Mouse (Mus musculus): ENCODE data around the gene Olfr385. TPM values are rescaled to one million over a fixed set of nuclear protein-coding genes. Genes with fewer than 3 reads are reported as not detected.
"Not testable (repeated sequence)": the region's sequence is repeated elsewhere in the genome, so short reads cannot be mapped to it uniquely, and the experiment has no call there.

Gene Olfr385
- not detected in 2 replicates for total RNA-seq (2015; ENCODE audit: low replicate concordance)
- total RNA-seq (2017; ENCODE audit: low replicate concordance) = not detected in 2 replicates

- ATAC-seq (replicated peaks; ENCODE audit: low FRiP score, poor library complexity, severe bottlenecking) = no peak
Measured at GRCm38 (mm10) chr11:73592908-73593307, at the start of gene Olfr385. Gene Olfr385 (minus strand): TSS chr11:73593008.

GRCm38 (mm10) chr11:73598294-73598693, 5.5 kb upstream of the Olfr385 start, which contains the start of gene Olfr384:
Gene Olfr384 (plus strand): TSS chr11:73598594.
- no peak for ATAC-seq (replicated peaks; ENCODE audit: low FRiP score, poor library complexity, severe bottlenecking)

GRCm38 (mm10) chr11:73583188-73583587, 9.6 kb downstream of the Olfr385 start:
- not testable (repeated sequence) for ATAC-seq (replicated peaks; ENCODE audit: low FRiP score, poor library complexity, severe bottlenecking)

GRCm38 (mm10) chr11:73579871-73580270, 12.9 kb downstream of the Olfr385 start:
- ATAC-seq (replicated peaks; ENCODE audit: low FRiP score, poor library complexity, severe bottlenecking) = no peak

Other genes starting within 250 kb of the Olfr385 start
- gene Olfr20, start 242.2 kb downstream of the Olfr385 start, total RNA-seq (2015; ENCODE audit: low replicate concordance) = not detected in 2 replicates
- not detected in 2 replicates for gene Olfr20, start 242.2 kb downstream of the Olfr385 start, total RNA-seq (2017; ENCODE audit: low replicate concordance)
- not detected in 2 replicates for gene Olfr376, start 221.8 kb downstream of the Olfr385 start, total RNA-seq (2015; ENCODE audit: low replicate concordance)
- not detected in 2 replicates for gene Olfr376, start 221.8 kb downstream of the Olfr385 start, total RNA-seq (2017; ENCODE audit: low replicate concordance)
- not detected in 2 replicates for gene Olfr1, start 193.4 kb downstream of the Olfr385 start, total RNA-seq (2015; ENCODE audit: low replicate concordance)
- not detected in 2 replicates for gene Olfr1, start 193.4 kb downstream of the Olfr385 start, total RNA-seq (2017; ENCODE audit: low replicate concordance)
- gene Olfr378, start 164.5 kb downstream of the Olfr385 start, total RNA-seq (2015; ENCODE audit: low replicate concordance) = not detected in 2 replicates
- not detected in 2 replicates for gene Olfr378, start 164.5 kb downstream of the Olfr385 start, total RNA-seq (2017; ENCODE audit: low replicate concordance)
- gene Olfr380, start 135.5 kb downstream of the Olfr385 start, total RNA-seq (2015; ENCODE audit: low replicate concordance) = not detected in 2 replicates
- not detected in 2 replicates for gene Olfr380, start 135.5 kb downstream of the Olfr385 start, total RNA-seq (2017; ENCODE audit: low replicate concordance)
- gene Olfr381, start 101.4 kb downstream of the Olfr385 start, total RNA-seq (2015; ENCODE audit: low replicate concordance) = not detected in 2 replicates
- gene Olfr381, start 101.4 kb downstream of the Olfr385 start, total RNA-seq (2017; ENCODE audit: low replicate concordance) = not detected in 2 replicates
- not detected in 2 replicates for gene Olfr382, start 75.8 kb downstream of the Olfr385 start, total RNA-seq (2015; ENCODE audit: low replicate concordance)
- not detected in 2 replicates for gene Olfr382, start 75.8 kb downstream of the Olfr385 start, total RNA-seq (2017; ENCODE audit: low replicate concordance)
- not detected in 2 replicates for gene Olfr384, start 5.6 kb upstream of the Olfr385 start, total RNA-seq (2015; ENCODE audit: low replicate concordance)
- not detected in 2 replicates for gene Olfr384, start 5.6 kb upstream of the Olfr385 start, total RNA-seq (2017; ENCODE audit: low replicate concordance)
- not detected in 2 replicates for gene Zfp735, start 95.8 kb upstream of the Olfr385 start, total RNA-seq (2015; ENCODE audit: low replicate concordance)
- gene Zfp735, start 95.8 kb upstream of the Olfr385 start, total RNA-seq (2017; ENCODE audit: low replicate concordance) = not detected in 2 replicates
- not detected in 2 replicates for gene Olfr389, start 187.7 kb upstream of the Olfr385 start, total RNA-seq (2015; ENCODE audit: low replicate concordance)
- not detected in 2 replicates for gene Olfr389, start 187.7 kb upstream of the Olfr385 start, total RNA-seq (2017; ENCODE audit: low replicate concordance)
- not detected in 2 replicates for gene Olfr390, start 190.0 kb upstream of the Olfr385 start, total RNA-seq (2015; ENCODE audit: low replicate concordance)
- gene Olfr390, start 190.0 kb upstream of the Olfr385 start, total RNA-seq (2017; ENCODE audit: low replicate concordance) = not detected in 2 replicates
- not detected in 2 replicates for gene Olfr391-ps, start 210.0 kb upstream of the Olfr385 start, total RNA-seq (2015; ENCODE audit: low replicate concordance)
- gene Olfr391-ps, start 210.0 kb upstream of the Olfr385 start, total RNA-seq (2017; ENCODE audit: low replicate concordance) = not detected in 2 replicates
- not detected in 2 replicates for gene Olfr392, start 224.0 kb upstream of the Olfr385 start, total RNA-seq (2015; ENCODE audit: low replicate concordance)
- not detected in 2 replicates for gene Olfr392, start 224.0 kb upstream of the Olfr385 start, total RNA-seq (2017; ENCODE audit: low replicate concordance)

Measured in erythroid progenitor cell, adult 5-6 weeks (primary cell).